Mouse (Mus musculus): ENCODE results near the gene Cflar.
A peak's percentile ranks its signal among the peaks of the same experiment; 100 is the strongest.
"Not testable (repeated sequence)": the region's sequence is repeated elsewhere in the genome, so short reads cannot be mapped to it uniquely, and the experiment has no call there.

The Cflar gene

GRCm38 (mm10) chr1:58775361-58775760, 64.1 kb downstream of the Cflar start:
- DNase-seq (ENCODE audit: low spot score), result no peak

- no peak for DNase-seq (ENCODE audit: low spot score)
These were observed 66.3 kb downstream of the Cflar start for GRCm38 (mm10) chr1:58777583-58777982.

DNA sequence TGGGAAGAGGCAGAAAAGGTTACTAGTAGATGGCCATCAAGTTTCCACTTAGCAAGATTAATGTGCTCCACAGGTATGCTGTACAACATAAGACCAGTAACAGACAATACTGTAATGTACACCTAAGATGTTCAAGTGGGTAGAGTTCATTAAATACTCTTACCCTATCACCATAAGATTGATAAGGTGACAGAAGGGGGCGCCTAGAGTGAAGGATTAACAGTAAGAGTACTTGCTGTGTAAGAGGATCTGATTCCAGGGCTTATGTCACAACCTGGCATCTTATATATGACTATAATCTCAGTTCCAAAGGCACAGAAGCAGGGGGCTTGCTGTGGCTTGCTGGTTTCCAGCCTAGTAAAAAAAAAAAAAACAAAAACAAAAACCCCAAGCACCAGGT, 66.9 kb downstream of the Cflar start:
- peak; percentile 50 for DNase-seq (ENCODE audit: low spot score)

DNA sequence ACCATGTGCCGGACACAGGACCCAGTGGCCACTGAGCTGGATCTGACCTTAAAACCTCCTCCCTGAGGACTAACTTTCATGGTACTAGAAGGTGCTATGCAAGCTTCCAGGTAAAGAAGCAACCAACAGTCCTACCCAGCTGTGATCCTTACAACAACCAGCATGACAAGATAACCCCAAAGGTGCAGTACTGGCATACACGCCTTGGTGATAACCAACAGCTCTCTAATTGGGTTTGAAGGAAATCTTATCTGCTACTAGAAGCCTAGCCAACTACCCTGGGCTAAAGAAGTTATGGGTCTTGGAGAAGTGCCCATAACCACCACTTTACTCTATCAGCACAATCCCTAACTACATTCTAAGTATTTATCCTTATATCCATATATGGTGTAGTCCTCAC, 75.0 kb downstream of the Cflar start:
- DNase-seq (ENCODE audit: low spot score), result no peak

DNA sequence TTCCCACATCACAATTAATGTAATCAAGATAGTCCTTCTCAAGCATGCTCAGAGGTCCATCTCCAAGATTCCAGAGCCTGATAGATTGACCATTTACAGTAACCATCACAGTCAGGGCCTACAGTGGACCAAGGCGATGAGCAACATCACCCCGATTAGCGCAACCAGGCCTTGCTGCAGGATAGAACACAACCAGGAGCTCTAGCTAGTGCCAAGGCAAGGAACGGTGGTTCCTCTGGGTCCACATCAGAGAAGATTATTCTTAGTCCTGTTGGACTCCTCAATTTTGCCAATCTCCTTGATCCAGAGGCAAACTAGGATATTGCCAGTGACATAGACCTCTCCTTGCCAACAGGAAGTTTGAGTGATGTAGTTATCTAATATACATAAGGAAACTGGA, 77.1 kb downstream of the Cflar start:
- DNase-seq (ENCODE audit: low spot score), result no peak

DNA sequence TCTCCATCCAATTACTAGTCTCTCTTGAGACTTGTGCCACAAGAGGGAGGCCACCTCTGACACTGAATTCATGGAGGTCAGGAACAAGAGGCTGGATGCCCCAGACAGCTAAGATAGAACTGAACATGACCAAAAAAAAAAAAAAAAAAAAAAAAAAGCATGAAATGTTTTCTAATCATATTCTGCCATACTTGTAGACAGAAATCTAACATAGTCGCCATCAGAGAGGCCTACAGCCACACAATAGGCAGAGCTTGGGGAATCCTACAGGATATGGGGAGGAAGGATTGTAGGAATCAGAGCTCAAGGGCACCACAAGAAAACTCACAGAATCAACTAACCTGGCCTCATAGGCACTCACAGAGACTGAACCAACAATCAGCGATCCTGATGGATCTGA, 83.4 kb downstream of the Cflar start:
- DNase-seq (ENCODE audit: low spot score), result no peak

DNA sequence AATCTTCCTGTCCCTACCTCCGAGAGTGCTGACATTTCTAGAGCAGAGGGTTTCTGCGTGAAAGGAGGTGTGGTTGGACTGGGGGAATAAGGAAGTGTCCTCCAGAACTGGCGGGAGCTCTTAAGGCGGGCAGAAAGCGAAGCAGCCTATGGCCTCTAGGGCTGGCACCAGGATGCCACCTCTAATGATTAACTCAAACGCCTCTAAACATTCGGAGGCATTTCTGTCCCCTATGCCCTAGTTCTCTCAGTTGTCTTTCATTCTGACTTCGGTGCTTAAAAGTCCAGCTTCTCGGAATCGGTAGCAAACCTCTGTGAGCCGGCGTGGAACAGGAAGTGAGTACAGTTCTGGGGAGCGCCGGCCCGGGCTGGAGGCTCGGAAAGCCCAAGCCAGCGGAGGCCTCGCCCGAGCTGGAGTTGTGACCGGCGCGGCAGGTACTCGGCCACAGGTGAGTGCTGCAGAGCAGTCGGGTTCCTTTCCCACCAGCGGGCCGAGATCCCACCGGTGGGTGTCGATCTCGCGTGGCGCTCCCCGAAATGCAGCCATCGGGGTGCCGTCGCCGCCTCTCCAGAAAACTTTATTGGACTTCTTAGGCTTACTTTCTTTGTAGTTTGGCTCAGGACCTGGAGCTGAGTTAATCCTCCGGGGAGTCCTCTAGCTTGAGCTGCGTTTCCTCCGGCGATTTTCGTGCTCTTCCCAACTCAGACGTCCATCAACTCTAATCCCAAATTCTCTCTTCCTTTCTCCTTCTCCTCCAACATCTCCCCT, 84.2 kb downstream of the Cflar start, which contains the start of gene Casp8:
Gene Casp8 (plus strand): TSS at position 84 of the 768 bp plus-strand sequence.
- DNase-seq (ENCODE audit: low spot score), result peak; percentile 67

GRCm38 (mm10) chr1:58796059-58796363, 84.7 kb downstream of the Cflar start:
- DNase-seq (ENCODE audit: low spot score), result no peak

GRCm38 (mm10) chr1:58796853-58797252, 85.5 kb downstream of the Cflar start:
- no peak for DNase-seq (ENCODE audit: low spot score)

GRCm38 (mm10) chr1:58797370-58797769, 86.1 kb downstream of the Cflar start:
- DNase-seq (ENCODE audit: low spot score), result peak; percentile 88

DNA sequence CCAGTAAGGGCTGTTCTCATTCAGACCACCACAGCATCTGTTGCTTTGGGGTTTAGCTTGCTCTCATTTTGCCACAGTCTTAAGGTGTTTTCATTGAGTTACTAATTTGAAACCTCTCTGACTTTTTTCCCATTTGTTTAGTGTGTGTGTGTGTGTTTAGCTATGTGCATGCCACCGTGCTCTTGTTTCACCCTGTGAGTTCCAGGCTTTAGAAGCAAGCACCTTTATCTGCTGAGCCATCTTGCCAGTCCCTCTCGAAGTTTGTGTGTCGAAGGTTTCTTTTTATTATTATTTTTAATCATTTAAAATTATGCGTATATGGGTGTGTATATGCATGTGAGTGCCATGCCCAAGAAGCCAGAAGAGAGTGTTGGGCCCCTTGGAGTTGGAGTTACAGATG, 87.6 kb downstream of the Cflar start:
- DNase-seq (ENCODE audit: low spot score), result no peak

DNA sequence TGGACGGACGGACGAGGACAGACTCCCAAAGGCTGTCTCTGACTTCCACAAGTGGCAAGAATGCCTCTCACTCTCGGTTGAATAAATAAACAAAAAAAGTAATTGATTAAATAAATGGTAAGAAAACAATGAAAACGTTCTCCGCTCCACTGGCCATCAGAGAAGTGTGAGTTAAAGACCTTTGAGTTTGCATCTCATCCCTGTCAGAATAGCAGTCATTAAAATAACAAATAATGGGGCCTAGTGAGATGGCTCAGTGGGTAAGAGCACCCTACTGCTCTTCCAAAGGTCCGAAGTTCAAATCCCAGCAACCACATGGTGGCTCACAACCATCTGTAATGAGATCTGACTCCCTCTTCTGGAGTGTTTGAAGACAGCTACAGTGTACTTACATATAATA, 89.3 kb downstream of the Cflar start:
- not testable (repeated sequence) for DNase-seq (ENCODE audit: low spot score)

- no peak for DNase-seq (ENCODE audit: low spot score)
These were observed 90.4 kb downstream of the Cflar start for GRCm38 (mm10) chr1:58801558-58802285.

DNA sequence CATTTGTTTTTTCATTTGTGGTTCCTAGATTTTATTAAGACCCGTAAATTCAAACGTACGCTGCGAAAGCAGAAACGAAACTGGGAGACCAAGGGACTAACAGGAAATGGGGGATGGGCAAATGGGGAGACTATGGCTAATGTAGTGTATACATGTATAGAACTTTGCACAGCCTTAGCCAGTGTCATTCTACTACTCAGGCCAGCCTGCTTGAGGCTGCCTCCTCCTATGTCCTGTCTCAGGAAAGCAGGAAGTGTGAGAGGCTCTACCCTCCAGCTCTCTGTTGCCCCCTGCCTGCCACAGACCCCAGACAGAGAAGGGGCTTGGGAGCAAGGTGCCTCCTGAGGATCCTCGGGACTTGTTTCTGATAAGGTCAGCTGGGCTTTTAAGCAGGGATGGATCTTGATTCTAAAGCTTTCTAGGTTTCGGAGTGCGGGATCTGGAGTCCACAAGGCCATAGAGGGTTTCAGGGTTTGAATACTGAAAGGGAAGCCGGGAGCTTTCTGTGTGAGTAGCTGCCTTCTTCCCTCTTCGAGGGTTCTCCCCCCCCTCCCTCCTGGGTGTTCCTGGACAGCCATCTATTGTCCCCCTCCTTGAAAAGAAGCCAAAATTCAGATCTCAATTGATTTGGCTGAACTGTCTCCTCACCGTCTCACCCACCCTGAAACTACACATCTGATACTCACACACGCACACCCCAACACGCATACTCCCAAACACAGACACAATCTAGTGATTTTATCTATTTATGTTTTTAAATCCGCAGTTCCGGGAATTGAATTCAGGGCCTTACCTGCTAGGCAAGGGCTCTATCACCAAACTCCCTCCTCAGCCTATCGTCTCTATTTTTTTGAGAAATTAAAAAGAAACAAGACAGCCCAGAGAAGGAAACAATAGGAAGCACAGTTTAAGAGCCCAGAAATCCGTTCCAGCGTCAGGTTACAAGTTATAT, 91.3 kb downstream of the Cflar start:
- DNase-seq (ENCODE audit: low spot score), result peak; percentile 74

- no peak for DNase-seq (ENCODE audit: low spot score)
These were observed 92.2 kb downstream of the Cflar start for GRCm38 (mm10) chr1:58803531-58803930.

DNA sequence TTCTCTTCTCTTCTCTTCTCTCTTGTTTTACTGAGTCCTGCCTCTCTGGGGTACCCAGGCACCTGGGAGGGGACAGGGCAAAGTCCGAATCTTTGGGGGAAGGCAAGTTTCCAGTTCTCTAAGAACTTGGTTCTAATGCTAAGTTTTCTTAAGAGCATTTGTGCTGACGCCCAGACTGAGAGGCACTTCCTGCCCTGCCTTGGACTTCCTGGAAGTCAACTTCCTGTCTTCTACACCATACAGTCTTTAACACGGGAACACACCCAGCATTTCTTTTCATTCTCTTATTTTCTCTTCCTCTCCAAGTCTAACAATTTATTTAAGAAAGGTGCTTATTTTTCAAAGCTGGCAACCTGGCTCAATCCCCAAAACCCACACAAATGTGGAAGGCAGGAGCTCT, 95.3 kb downstream of the Cflar start:
- peak; percentile 66 for DNase-seq (ENCODE audit: low spot score)
